Mouse (Mus musculus) ES-Bruce4 (cell line): ENCODE data around the gene Hsd17b1. TPM values are rescaled to one million over a fixed set of nuclear protein-coding genes. Genes with fewer than 3 reads are reported as not detected.

Experiments used
- H3K27ac ChIP-seq: 2 replicates; pipeline ENCODE4 v1.5.1; 2012; ENCODE audit warnings: low read length, inconsistent platforms; ENCODE audit not compliant: insufficient read depth
- H3K27me3 ChIP-seq: 2 replicates; pipeline ENCODE4 v1.6.1; 2012; ENCODE audit warnings: mild to moderate bottlenecking, low read length, inconsistent platforms; ENCODE audit not compliant: control insufficient read depth, poor library complexity, insufficient read depth, severe bottlenecking
- H3K36me3 ChIP-seq: 2 replicates; pipeline ENCODE4 v1.6.1; 2012; ENCODE audit warnings: inconsistent platforms, mild to moderate bottlenecking, low read length, moderate library complexity; ENCODE audit not compliant: control insufficient read depth, poor library complexity, insufficient read depth, severe bottlenecking
- H3K4me1 ChIP-seq: one replicate; pipeline ENCODE4 v1.8.1; 2011; ENCODE audit warnings: low read length; ENCODE audit not compliant: control insufficient read depth, insufficient read depth
- H3K4me3 ChIP-seq: 2 replicates; pipeline ENCODE4 v1.5.1; 2011; ENCODE audit warnings: low read depth, mild to moderate bottlenecking, low read length
- H3K9ac ChIP-seq: 2 replicates; pipeline ENCODE4 v1.6.1; 2012; ENCODE audit warnings: low read depth, mild to moderate bottlenecking, inconsistent platforms; ENCODE audit not compliant: poor library complexity, severe bottlenecking
- H3K9me3 ChIP-seq: replicated peaks from 2 replicates; pipeline ENCODE4 v1.6.1; 2012; ENCODE audit warnings: mild to moderate bottlenecking, low read length, inconsistent platforms; ENCODE audit not compliant: control insufficient read depth, poor library complexity, insufficient read depth, severe bottlenecking
- CTCF ChIP-seq: IDR thresholded peaks from one replicate; pipeline ENCODE4 v1.8.1; 2011; ENCODE audit warnings: low read depth, low read length
- EP300 ChIP-seq: IDR thresholded peaks from 2 replicates; pipeline ENCODE4 v1.6.1; 2011; ENCODE audit warnings: low read depth, low read length; ENCODE audit not compliant: insufficient read depth
- POLR2A ChIP-seq: IDR thresholded peaks from one replicate; pipeline ENCODE4 v1.8.1; 2011; ENCODE audit warnings: low read length; ENCODE audit not compliant: insufficient read depth
- polyA plus RNA-seq: library from polyadenylated mRNA; stranded (reverse); fragments of >200 nt; gene quantifications from 2 replicates; pipeline ENCODE4 v1.2.4, GENCODE M21; 2011; ENCODE audit warnings: low read depth; ENCODE audit not compliant: missing spikeins, insufficient read depth, insufficient read length

Gene Hsd17b1
- polyA plus RNA-seq, 1 experiment, result 1.0 TPM

DNA sequence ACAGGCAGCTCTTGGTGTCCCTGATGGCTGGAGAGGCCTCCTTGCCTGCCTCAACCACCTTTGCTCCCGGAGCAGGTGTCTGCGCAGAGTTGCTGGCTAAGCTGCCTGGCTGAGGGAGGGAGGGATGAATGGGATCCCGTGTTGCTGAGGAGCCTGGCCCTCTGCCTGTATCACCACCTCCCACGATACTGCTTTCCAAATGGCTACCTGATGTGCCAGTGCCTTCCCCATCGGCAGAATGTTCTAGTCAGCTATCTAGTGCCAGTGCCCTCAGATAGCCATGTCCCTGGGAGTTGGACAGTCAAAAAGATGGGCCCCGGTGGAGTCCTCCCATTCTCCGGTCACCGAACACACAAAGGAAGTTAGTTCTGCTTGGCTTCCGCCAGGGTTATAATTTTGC, 27.9 kb upstream of the Hsd17b1 start:
- no peaks in the 10 kb centered on the region for H3K27me3 ChIP-seq
- H3K4me1 ChIP-seq, result peaks cover 2% of the 10 kb centered on the region
- H3K9ac ChIP-seq, result no peak overlapping the region
- H3K36me3 ChIP-seq, result no peaks in the 10 kb centered on the region
- no peak overlapping the region for H3K4me3 ChIP-seq
- TF ChIP-seq POLR2A, result no peak
- TF ChIP-seq CTCF, result no peak
- no peak overlapping the region for H3K27ac ChIP-seq
- H3K9me3 ChIP-seq, result no peaks in the 10 kb centered on the region

DNA sequence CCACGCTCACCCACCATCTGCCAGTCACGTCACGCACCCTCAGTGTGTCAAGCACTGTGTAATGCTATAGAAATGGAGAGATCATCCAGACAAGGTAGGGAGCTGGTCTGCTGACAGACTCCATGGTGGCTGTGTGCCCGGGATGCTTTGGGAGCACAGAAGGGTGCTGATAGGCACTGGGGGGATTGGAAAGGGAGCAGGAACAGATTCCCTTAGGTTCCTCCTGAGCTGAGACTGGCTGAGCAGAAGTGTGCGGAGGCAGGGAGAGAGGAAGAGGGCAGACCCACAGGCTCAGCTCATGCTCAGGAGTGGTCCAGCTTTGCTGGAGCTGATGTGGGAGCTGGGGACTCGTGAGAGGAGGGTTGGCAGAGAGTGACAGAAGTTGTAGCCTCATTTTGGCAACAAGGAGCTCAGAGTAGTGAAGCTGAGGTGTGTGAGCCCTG, 27.1 kb upstream of the Hsd17b1 start:
- Histone ChIP-seq H3K4me3 (no peak overlapping the region), H3K27ac (no peak overlapping the region), H3K9ac (no peak overlapping the region), H3K36me3 (no peaks in the 10 kb centered on the region), H3K4me1 (peaks cover 2% of the 10 kb centered on the region), H3K27me3 (no peaks in the 10 kb centered on the region), H3K9me3 (no peaks in the 10 kb centered on the region)
- TF ChIP-seq EP300 (no peak), CTCF (no peak), POLR2A (no peak)

DNA sequence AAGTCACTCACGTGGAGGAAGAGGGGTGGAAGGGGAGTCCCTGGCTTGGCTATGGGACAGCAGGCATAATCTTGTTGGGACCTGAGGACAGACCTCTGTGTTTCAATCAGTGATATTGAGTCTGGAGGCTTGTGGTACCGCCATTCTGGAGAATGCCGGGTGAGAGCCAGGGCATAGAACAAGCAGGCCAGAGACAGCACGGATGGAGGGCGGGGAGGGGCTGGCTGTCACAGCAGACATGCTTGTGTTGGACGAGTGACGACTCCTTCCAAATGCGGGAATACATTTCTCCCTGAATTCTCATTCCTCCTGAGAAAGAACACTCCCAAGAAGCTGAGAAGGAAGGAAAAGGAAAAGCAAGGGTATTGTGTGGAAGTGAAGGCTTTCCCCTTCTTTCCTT, 26.6 kb upstream of the Hsd17b1 start:
- peaks cover 2% of the 10 kb centered on the region for H3K4me1 ChIP-seq
- H3K9me3 ChIP-seq, result no peaks in the 10 kb centered on the region
- no peaks in the 10 kb centered on the region for H3K36me3 ChIP-seq
- no peak for TF ChIP-seq CTCF
- no peak for TF ChIP-seq EP300
- no peak for TF ChIP-seq POLR2A
- H3K9ac ChIP-seq, result no peak overlapping the region
- H3K4me3 ChIP-seq, result no peak overlapping the region
- H3K27me3 ChIP-seq, result no peaks in the 10 kb centered on the region
- no peak overlapping the region for H3K27ac ChIP-seq

DNA sequence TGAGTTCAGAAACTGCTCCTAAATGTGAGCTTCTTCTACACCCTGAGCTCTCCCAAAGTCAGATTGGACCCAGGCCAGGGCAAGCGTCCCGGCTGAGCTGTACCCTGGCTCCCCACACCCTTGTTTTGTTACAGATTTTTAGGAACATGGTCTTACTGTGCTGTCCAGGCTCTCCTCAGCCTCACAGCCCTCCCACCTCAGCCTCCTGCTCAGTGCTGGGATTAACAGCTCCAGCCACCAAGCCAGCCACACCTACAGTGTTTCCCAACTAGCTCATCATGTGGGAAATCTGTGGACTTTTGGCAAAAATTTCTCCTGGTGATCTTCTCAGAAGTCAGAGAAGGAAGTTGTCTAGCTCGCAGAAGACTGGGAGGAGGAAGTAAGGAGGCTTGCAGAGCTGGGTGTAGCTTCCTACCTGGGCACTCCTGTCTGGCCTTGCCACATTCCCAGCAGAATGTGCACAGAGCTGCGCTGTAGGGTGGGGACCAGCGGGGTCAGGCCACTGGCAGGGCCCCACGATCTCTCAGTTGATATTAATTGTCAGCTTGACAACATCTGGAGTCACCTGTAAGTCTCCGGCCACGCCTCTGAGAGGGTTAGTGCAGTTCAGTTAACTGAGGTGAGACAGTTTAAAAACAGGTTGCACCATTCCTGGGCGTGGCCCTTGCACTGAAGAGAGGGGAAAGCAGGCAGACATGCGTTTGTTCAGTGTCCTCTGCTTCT, 25.3 kb upstream of the Hsd17b1 start:
- Histone ChIP-seq H3K9ac (no peak overlapping the region), H3K9me3 (no peaks in the 10 kb centered on the region), H3K36me3 (no peaks in the 10 kb centered on the region), H3K4me3 (no peak overlapping the region), H3K4me1 (peaks cover 2% of the 10 kb centered on the region), H3K27me3 (no peaks in the 10 kb centered on the region), H3K27ac (no peak overlapping the region)
- no peak for TF ChIP-seq POLR2A
- no peak for TF ChIP-seq CTCF
- TF ChIP-seq EP300, result no peak

DNA sequence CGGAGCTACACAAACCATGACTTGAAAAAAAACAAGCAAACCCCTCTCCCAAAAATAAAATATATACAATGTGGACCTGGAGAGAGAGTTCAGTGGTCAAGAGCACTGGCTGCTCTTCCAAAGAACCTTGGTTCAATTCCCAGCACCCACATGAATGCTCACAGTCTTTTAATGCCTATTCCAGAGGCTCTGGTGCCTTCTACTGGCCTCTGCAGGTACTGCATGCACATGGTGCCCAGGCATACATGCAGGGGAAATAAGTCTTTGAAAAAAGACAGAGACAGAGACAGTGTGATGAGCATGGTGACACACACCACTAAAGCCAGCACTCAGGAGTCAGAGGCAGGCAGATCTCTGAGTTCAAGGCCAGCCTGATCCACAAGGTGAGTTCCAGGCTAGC, 24.2 kb upstream of the Hsd17b1 start:
- no peak overlapping the region for H3K27ac ChIP-seq
- H3K9me3 ChIP-seq, result no peaks in the 10 kb centered on the region
- no peak overlapping the region for H3K9ac ChIP-seq
- no peaks in the 10 kb centered on the region for H3K27me3 ChIP-seq
- TF ChIP-seq CTCF, result peak; percentile 54
- TF ChIP-seq POLR2A, result no peak
- no peak overlapping the region for H3K4me3 ChIP-seq
- H3K4me1 ChIP-seq, result peaks cover 2% of the 10 kb centered on the region
- no peaks in the 10 kb centered on the region for H3K36me3 ChIP-seq

DNA sequence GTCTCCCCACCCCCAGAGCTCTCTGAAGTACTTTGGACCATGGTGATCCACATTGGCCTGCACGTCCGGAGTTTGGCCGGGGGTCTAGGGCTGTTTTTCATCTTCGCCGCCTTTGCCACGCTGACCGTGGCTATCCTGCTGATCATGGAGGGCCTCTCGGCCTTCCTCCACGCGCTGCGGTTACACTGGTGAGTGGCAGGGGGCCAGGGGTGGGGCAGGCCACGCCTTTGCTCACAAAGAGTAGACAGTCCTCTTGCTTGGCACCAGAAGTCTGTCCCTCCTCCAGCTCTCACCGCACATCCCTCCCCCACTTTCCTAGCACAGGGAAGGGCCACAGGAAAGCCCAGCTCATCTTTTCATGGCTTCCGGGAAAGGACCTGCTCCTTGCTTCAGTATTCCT, 22.8 kb upstream of the Hsd17b1 start:
- no peak for TF ChIP-seq CTCF
- no peak for TF ChIP-seq EP300
- no peak for TF ChIP-seq POLR2A
- Histone ChIP-seq H3K9ac (no peak overlapping the region), H3K4me1 (peaks cover 2% of the 10 kb centered on the region), H3K4me3 (no peak overlapping the region), H3K27ac (no peak overlapping the region), H3K36me3 (no peaks in the 10 kb centered on the region), H3K27me3 (no peaks in the 10 kb centered on the region), H3K9me3 (no peaks in the 10 kb centered on the region)
